Mouse (Mus musculus): ENCODE measurements around the gene Ctbp2. TPM values are rescaled to one million over a fixed set of nuclear protein-coding genes. Genes with fewer than 3 reads are reported as not detected.

Ctbp2 gene
- polyA plus RNA-seq, 1 experiment from 2014 or later, result 74.0 TPM

DNA sequence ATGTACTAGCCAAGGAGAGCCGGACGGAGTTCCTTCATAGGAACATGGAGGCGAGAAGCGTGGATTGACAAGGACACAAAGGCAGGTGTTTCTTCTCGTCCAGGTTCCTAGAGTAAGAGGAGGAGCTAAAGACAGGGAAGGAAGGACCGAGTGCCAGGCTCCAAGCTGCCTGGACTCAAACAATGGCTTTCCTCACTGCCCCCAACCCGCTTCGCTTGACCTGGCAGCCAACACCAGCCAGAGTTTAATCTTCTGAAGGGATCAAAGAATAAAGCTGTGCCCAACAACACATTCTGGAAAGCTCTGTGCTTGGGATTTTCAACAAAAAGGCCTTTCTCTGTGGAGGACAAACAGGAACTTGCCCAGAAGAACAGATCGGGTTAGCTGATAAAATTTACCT lies 70.4 kb downstream of the Ctbp2 start:
- no peaks in the 10 kb centered on the region for H3K27me3 ChIP-seq
- 92% methylated on average over 9 of the region's 9 CpGs for WGBS
- no peak overlapping the region for H3K4me3 ChIP-seq
- no peak overlapping the region for H3K4me2 ChIP-seq (replicated peaks)
- H3K27ac ChIP-seq, result no peak overlapping the region
- 0 out of 2 replicates have a peak, but pooled peaks cover 11% of the 10 kb centered on the region for H3K4me1 ChIP-seq
- no peak for ATAC-seq (ENCODE audit: low FRiP score, low read depth)
- peaks cover 42% of the 10 kb centered on the region for H3K36me3 ChIP-seq
- H3K9ac ChIP-seq, result no peak overlapping the region
- no peaks in the 10 kb centered on the region for H3K9me3 ChIP-seq

DNA sequence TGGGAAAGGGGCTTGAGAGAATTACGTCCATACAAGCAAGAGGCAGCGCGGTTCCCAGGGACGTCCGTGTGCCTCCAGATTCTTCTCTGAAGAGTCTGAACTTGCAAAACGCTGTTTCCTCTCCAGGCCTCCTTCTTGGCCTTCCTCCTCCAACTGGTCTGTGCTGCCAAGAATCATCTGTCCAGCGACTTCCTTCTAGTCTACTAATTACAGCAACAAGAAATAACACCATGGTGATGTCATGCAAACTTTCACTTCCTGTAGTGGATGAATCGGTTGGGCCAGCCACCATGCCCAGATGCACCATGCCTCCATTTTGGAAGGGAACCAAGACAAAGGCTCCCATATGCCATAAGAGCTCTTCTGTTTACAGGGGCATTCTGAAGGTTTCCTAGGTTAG lies 71.3 kb downstream of the Ctbp2 start:
- Histone ChIP-seq H3K27ac (no peak overlapping the region), H3K4me2 (replicated peaks) (no peak overlapping the region), H3K27me3 (no peaks in the 10 kb centered on the region), H3K9ac (no peak overlapping the region), H3K4me3 (no peak overlapping the region), H3K4me1 (peaks cover 11% of the 10 kb centered on the region; the same call in 1 of the 2 replicates), H3K9me3 (no peaks in the 10 kb centered on the region), H3K36me3 (peaks cover 36% of the 10 kb centered on the region)
- no peak for ATAC-seq (ENCODE audit: low FRiP score, low read depth)
- WGBS, result 88% methylated on average over 8 of the region's 8 CpGs

DNA sequence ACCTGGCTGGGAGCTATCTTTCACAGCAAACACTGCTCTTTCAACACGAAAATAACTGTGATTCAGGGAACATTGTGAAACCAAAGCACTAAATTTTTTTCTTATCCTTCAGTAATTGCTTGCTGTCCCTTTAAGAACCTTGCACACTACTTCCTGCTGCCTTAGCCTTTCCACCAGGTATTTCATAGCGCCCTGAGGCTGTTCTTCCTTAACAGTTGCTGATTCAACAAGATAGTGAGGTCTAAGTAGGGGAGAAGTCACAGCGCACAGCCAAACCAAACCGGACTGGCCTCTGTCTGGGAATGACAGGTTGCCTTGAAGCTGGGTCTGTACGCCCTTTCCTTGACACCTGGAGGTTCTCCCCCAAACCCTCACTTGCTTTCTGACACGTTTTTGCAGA lies 73.5 kb downstream of the Ctbp2 start:
- H3K4me2 ChIP-seq (replicated peaks), result no peak overlapping the region
- no peak overlapping the region for H3K9ac ChIP-seq
- H3K4me3 ChIP-seq, result no peak overlapping the region
- H3K36me3 ChIP-seq, result peaks cover 27% of the 10 kb centered on the region
- H3K27me3 ChIP-seq, result no peaks in the 10 kb centered on the region
- peaks cover 11% of the 10 kb centered on the region; the same call in 1 of the 2 replicates for H3K4me1 ChIP-seq
- ATAC-seq (ENCODE audit: low FRiP score, low read depth), result no peak
- H3K27ac ChIP-seq, result no peak overlapping the region
- no peaks in the 10 kb centered on the region for H3K9me3 ChIP-seq
- WGBS, result 61% methylated on average over 6 of the region's 6 CpGs

DNA sequence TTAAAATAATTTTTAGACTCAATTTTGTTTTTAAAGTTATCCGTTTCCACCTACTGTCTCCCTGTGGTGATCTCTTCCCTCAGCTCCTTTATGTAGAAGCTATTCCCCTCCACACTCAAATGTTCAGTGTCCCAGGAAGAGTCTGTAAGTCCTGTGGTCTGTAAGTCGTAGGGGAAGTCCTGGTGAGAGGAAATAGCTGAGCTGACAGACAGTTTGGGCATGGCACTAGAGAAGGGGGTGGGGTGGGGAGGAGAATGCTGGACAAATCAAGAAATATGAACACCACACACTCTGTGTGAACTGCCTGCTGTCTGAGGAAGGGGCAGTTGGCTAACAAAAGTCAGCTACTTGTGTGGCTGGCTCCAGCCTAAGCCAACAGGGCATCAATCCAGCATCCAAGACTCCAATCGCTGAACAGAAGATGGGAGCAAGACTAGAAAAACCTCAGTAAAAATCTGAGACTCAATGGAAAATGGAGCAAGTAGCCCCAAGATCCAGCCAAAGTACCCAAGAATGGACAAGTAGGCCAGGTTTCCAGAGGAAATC lies 76.0 kb downstream of the Ctbp2 start:
- Histone ChIP-seq H3K27me3 (no peaks in the 10 kb centered on the region), H3K27ac (no peak overlapping the region), H3K4me1 (peaks cover 24% of the 10 kb centered on the region), H3K36me3 (peaks cover 17% of the 10 kb centered on the region), H3K4me2 (replicated peaks) (no peak overlapping the region), H3K4me3 (no peak overlapping the region), H3K9ac (no peak overlapping the region), H3K9me3 (no peaks in the 10 kb centered on the region)
- no peak for ATAC-seq (ENCODE audit: low FRiP score, low read depth)
- 72% methylated on average over 3 of the region's 3 CpGs for WGBS

DNA sequence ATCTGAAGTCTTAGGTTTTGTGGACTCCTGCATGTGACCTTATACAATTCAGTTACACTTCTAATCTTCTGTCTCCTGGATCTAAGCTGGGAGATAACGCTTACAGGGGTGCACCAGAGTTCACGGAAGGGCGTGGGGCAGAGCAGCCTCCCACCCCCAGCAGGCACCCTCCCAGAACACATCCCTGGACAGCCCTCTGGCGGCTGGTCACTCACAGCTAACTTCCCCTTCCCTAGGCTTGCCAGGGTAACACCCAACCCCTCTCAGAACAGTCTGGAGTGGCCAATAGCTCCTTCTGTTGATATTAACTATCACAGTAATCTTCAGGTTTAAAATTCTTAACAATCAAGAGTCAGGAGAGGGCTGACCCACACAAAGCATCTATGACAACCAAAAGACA lies 76.9 kb downstream of the Ctbp2 start:
- no peak for ATAC-seq (ENCODE audit: low FRiP score, low read depth)
- WGBS, result 82% methylated on average over 4 of the region's 4 CpGs

DNA sequence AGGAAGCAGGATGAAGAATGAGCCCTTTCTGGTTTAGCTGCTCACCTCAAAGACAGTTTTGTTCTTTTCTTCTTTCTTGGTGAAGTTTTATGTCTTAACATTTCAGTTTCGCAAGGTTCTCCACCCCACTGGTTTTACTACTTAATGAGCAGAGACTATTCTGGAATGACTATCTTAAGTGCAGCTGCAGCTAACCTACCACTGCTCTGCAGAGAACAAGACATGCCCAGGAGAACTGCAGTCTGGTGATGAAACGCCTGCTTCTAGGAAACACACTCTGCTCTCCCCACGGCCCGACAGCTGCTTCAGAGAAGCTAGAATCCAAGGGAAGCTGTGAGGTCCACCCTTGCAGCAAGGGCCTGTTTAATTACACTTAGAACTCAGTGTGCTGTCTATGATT lies 79.4 kb downstream of the Ctbp2 start:
- 28% methylated on average over 4 of the region's 4 CpGs for WGBS

More for the DNA sequence above, 76.9 kb downstream of the Ctbp2 start:
- Histone ChIP-seq H3K27ac (no peak overlapping the region), H3K36me3 (peaks cover 10% of the 10 kb centered on the region; the same call in 1 of the 2 replicates), H3K4me3 (no peak overlapping the region), H3K27me3 (no peaks in the 10 kb centered on the region), H3K9me3 (no peaks in the 10 kb centered on the region), H3K4me2 (replicated peaks) (no peak overlapping the region), H3K9ac (no peak overlapping the region), H3K4me1 (peaks cover 26% of the 10 kb centered on the region)

DNA sequence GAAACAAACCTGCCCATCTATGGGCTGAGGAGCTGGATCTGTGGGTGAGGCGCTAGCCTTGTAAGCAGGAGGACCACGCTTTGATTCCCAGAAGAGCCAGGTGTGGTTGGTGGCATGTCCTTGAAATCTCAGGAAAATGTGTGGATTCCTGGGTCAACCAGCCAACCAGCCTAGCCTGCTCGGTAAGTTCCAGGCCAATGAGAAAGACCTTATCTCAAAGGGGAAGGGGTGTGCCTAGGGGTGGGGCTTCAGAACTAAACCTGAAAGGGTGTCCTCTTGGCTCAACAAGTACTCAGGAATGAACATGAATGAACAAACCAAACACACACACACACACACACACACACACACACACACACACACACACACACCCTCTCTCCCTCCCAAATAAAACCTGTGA lies 82.4 kb downstream of the Ctbp2 start:
- WGBS, result 74% methylated on average over 3 of the region's 3 CpGs
- H3K4me1 ChIP-seq, result peaks cover 58% of the 10 kb centered on the region
- H3K27ac ChIP-seq, result no peak overlapping the region; the same call in 1 of the 2 replicates
- no peak overlapping the region for H3K4me2 ChIP-seq (replicated peaks)
- H3K36me3 ChIP-seq, result peaks cover 5% of the 10 kb centered on the region; the same call in 1 of the 2 replicates
- H3K27me3 ChIP-seq, result no peaks in the 10 kb centered on the region
- H3K4me3 ChIP-seq, result no peak overlapping the region
- no peak overlapping the region for H3K9ac ChIP-seq
- ATAC-seq (ENCODE audit: low FRiP score, low read depth), result no peak
- H3K9me3 ChIP-seq, result no peaks in the 10 kb centered on the region

More for the DNA sequence above, 79.4 kb downstream of the Ctbp2 start:
- no peak overlapping the region for H3K4me2 ChIP-seq (replicated peaks)
- no peaks in the 10 kb centered on the region for H3K9me3 ChIP-seq
- no peak overlapping the region for H3K27ac ChIP-seq
- no peak for ATAC-seq (ENCODE audit: low FRiP score, low read depth)
- no peaks in the 10 kb centered on the region for H3K27me3 ChIP-seq
- no peak overlapping the region for H3K4me3 ChIP-seq
- H3K9ac ChIP-seq, result no peak overlapping the region
- H3K4me1 ChIP-seq, result peaks cover 39% of the 10 kb centered on the region
- H3K36me3 ChIP-seq, result peaks cover 5% of the 10 kb centered on the region; the same call in 1 of the 2 replicates

DNA sequence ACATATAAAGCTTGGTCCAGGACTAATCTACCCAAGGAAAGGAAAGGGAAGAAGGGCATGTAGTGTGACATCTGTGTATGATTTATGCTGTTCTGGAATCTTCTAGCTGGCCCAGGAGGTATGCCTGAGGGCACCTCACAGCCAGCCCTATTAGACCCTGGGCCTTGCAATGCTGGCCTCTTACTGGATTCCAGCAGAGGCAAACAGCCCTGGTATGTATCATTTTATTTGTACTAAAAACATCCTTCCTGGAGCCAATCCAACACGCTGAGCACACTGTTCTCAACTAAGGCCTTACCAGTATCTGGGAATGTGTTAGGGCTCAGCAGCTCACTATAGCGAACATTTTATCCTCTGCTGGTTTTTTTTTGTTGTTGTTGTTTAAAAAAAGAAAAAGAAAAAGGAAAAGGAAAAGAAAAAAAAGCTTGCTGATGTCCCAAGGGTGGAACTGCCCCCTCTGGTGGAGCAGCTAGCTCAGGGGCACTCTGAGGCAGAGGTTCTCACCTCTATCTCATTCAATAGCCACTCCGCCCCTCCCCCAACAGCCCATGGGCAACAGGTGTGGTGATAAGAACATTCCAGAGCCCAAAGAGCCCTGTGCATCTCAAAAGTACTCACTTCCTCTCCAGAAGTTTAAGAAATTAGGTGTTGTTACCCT lies 83.3 kb downstream of the Ctbp2 start:
- no peak for ATAC-seq (ENCODE audit: low FRiP score, low read depth)
- no peak overlapping the region for H3K4me3 ChIP-seq
- peaks cover 68% of the 10 kb centered on the region for H3K4me1 ChIP-seq
- WGBS, result 73% methylated on average over 3 of the region's 3 CpGs
- no peaks in the 10 kb centered on the region for H3K27me3 ChIP-seq
- no peaks in the 10 kb centered on the region for H3K9me3 ChIP-seq
- no peak overlapping the region; the same call in 1 of the 2 replicates for H3K27ac ChIP-seq
- peaks cover 5% of the 10 kb centered on the region; the same call in 1 of the 2 replicates for H3K36me3 ChIP-seq
- no peak overlapping the region for H3K9ac ChIP-seq
- H3K4me2 ChIP-seq (replicated peaks), result no peak overlapping the region

DNA sequence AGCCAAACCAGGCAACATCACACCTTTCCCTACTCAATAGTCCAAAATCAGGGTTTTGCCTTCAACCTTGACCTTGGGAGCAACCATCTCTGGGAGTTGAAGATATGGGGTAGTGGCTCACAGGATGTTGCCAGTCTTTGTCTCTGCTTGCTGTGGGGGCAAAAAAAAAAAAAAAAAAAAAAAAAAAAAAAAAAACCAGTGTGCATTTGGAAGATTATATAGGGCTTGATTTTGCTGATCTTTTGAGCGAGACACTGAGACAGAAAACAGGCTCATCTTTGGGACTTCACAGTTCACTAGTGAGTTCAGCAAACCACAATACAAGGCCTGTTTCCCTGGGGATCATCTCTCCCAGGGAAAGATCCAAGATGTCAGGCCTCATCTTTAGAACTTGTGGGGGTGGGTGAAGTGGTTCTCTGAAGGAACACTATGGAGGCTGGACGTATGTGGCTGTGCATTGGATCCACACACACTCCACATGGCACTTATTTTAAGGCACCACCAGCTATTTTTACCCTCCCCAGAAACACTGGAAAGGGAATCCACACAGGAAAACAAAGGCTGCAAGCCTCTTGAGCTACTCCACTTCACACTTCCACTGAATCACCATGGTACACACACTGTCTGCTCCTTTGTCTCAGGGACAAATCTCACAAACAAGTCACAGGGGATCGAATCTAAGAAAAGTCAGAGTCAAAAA lies 84.4 kb downstream of the Ctbp2 start:
- H3K9ac ChIP-seq, result no peak overlapping the region
- H3K4me1 ChIP-seq, result peaks cover 70% of the 10 kb centered on the region
- no peaks in the 10 kb centered on the region for H3K9me3 ChIP-seq
- H3K36me3 ChIP-seq, result peaks cover 5% of the 10 kb centered on the region; the same call in 1 of the 2 replicates
- no peak overlapping the region for H3K27ac ChIP-seq
- WGBS, result 91% methylated on average over 3 of the region's 3 CpGs
- ATAC-seq (ENCODE audit: low FRiP score, low read depth), result no peak
- no peak overlapping the region for H3K4me2 ChIP-seq (replicated peaks)
- no peaks in the 10 kb centered on the region for H3K27me3 ChIP-seq
- H3K4me3 ChIP-seq, result no peak overlapping the region

DNA sequence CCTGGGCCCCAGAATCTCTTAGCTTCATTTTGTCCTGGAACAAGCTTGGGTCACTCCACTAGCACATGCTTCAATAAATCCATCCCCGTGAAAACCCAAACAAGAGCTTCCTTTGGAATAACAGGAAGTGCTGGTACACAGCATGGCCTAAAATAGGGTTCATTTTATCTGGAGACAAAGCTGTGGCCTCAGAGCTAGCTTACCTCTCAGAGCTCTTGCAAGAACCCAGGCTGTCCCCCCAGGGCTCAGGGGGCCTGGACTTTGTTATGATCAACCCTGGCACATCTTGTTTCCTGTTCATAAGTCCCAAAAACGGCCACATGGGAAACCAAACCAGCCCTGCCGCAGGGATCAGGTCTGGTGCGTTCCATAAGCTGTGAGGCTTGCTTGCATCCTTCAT lies 86.5 kb downstream of the Ctbp2 start:
- H3K36me3 ChIP-seq, result no peaks in the 10 kb centered on the region
- ATAC-seq (ENCODE audit: low FRiP score, low read depth), result no peak
- peaks cover 83% of the 10 kb centered on the region for H3K4me1 ChIP-seq
- H3K27me3 ChIP-seq, result no peaks in the 10 kb centered on the region
- H3K27ac ChIP-seq, result peak overlapping the region; percentile 22; the same call in 1 of the 2 replicates
- H3K9me3 ChIP-seq, result no peaks in the 10 kb centered on the region
- no peak overlapping the region for H3K9ac ChIP-seq
- 0 out of 2 replicates have a peak overlapping the region, but pooled peaks have one; percentile 12 for H3K4me2 ChIP-seq (replicated peaks)
- H3K4me3 ChIP-seq, result no peak overlapping the region
- 12% methylated on average over 4 of the region's 4 CpGs for WGBS

DNA sequence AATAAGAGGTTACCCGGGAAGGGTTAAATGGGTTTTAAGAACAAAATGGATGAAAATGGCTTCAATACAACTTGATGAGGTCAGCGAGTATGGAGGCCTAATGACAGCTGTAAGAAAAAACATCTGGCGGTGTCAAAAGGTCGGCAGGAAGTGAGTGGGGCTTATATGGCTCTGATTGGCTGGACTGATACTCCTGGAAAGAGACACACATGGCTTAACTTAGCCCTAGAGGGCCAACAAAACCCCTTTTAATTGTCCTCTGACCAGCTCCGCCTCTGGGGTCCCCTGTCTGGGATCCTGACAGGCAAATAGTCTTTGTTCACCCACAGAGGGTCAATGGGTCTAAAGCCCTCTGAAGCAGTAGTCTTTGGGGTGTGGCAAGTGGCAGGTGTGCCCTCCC lies 86.9 kb downstream of the Ctbp2 start:
- no peak overlapping the region; the same call in 1 of the 2 replicates for H3K27ac ChIP-seq
- H3K4me1 ChIP-seq, result peaks cover 80% of the 10 kb centered on the region
- ATAC-seq (ENCODE audit: low FRiP score, low read depth), result no peak
- no peaks in the 10 kb centered on the region for H3K36me3 ChIP-seq
- H3K4me2 ChIP-seq (replicated peaks), result peak overlapping the region; percentile 12; the same call in 1 of the 2 replicates
- H3K9ac ChIP-seq, result no peak overlapping the region
- H3K27me3 ChIP-seq, result no peaks in the 10 kb centered on the region
- H3K4me3 ChIP-seq, result no peak overlapping the region
- no peaks in the 10 kb centered on the region for H3K9me3 ChIP-seq
- 16% methylated on average over 5 of the region's 5 CpGs for WGBS

DNA sequence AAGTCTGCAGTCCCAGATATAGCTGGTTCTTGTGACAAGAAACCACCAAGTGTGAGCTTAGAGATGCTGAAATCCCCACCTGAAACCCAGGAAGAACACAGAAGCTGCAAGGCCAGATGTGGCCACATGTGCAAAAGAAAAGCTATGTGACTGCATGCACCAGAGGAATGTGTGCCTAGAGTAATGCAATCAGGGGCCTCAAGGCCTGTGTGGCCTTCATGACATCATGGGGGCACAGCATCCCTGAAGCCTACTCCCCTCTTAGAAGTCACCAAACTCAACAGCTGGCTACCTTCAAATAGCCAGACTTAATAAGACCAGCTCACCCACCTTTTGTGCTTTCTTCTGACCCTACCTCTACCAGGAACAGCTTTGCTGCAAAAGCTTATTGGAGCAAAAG lies 88.3 kb downstream of the Ctbp2 start:
- ATAC-seq (ENCODE audit: low FRiP score, low read depth), result no peak
- no peak overlapping the region for H3K9ac ChIP-seq
- H3K4me1 ChIP-seq, result peaks cover 69% of the 10 kb centered on the region
- no peak overlapping the region for H3K4me2 ChIP-seq (replicated peaks)
- no peaks in the 10 kb centered on the region for H3K36me3 ChIP-seq
- no peaks in the 10 kb centered on the region for H3K27me3 ChIP-seq
- H3K9me3 ChIP-seq, result no peaks in the 10 kb centered on the region
- no peak overlapping the region for H3K4me3 ChIP-seq
- no peak overlapping the region for H3K27ac ChIP-seq
